Mouse (Mus musculus) lung, adult 2 months (tissue): ENCODE measurements around the gene Calm2.

Experiments
- CTCF ChIP-seq: fragments of 200-500 bp; IDR thresholded peaks from 2 replicates; pipeline ENCODE4 v1.5.1; 2011; ENCODE audit warnings: mild to moderate bottlenecking, low read length, control low read depth; ENCODE audit not compliant: insufficient read depth
- POLR2A ChIP-seq: fragments of 200-500 bp; IDR thresholded peaks from 2 replicates; pipeline ENCODE4 v1.6.1; 2011; ENCODE audit warnings: low read depth, mild to moderate bottlenecking, control low read depth, low read length, borderline replicate concordance; ENCODE audit errors: extremely low read depth

GRCm38 (mm10) chr17:87492286-87492685 is 45.6 kb upstream of the Calm2 start:
- TF ChIP-seq CTCF = no peak
- TF ChIP-seq POLR2A = no peak
